Mouse (Mus musculus): ENCODE results near the gene Prkd1. TPM values are rescaled to one million over a fixed set of nuclear protein-coding genes. Genes with fewer than 3 reads are reported as not detected.
"Not testable (repeated sequence)": the region's sequence is repeated elsewhere in the genome, so short reads cannot be mapped to it uniquely, and the experiment has no call there.

Gene Prkd1
- polyA plus RNA-seq, 1 experiment, result 0.28 TPM

DNA sequence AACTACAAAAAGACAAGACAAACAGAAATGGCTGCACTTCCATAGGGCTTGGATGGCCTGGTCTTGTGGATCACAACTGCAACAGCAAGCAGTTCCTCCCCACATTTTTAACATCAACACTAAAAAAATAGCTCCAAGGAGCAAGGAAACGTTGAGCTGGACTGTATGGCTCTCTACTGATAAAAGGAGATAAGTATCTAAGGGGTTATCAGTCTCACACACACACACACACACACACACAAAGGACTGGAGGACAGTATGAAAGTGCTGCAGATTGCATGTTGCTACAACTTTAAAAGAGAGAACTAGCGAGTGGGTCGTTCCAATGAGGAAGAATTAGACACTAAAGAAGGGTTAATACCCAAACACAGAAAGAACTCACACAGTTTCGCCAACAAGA, 8.7 kb downstream of the Prkd1 start:
- TF ChIP-seq MYOG (IDR thresholded peaks at IDR 0.05; ENCODE audit: control insufficient read depth, extremely low read depth, insufficient read length) (no peak), USF1 (IDR thresholded peaks at IDR 0.05; ENCODE audit: low read depth) (no peak), MAX (IDR thresholded peaks at IDR 0.05) (no peak), MYOD1 (IDR thresholded peaks at IDR 0.05; ENCODE audit: control insufficient read depth, insufficient read length, low read depth) (no peak), CEBPB (IDR thresholded peaks at IDR 0.05; ENCODE audit: low read depth) (no peak), CTCF (IDR thresholded peaks at IDR 0.05; ENCODE audit: control insufficient read depth, insufficient read depth, insufficient read length) (no peak), FOSL1 (IDR thresholded peaks at IDR 0.05; ENCODE audit: insufficient read depth, low read length, poor library complexity, severe bottlenecking) (no peak)
- H3K4me3 ChIP-seq (ENCODE audit: insufficient read depth, poor library complexity, severe bottlenecking), result no peak overlapping the region
- H3K27me3 ChIP-seq (ENCODE audit: control insufficient read depth, insufficient read depth, insufficient read length), result no peaks in the 10 kb centered on the region
- H3ac ChIP-seq (ENCODE audit: control insufficient read depth, insufficient read length, low read depth), result no peak overlapping the region
- no peaks in the 10 kb centered on the region for H3K79me3 ChIP-seq (ENCODE audit: low read depth)
- no peaks in the 10 kb centered on the region for H3K79me2 ChIP-seq (ENCODE audit: control insufficient read depth, insufficient read depth)
- H3K36me3 ChIP-seq (ENCODE audit: control insufficient read depth, insufficient read depth), result no peaks in the 10 kb centered on the region

DNA sequence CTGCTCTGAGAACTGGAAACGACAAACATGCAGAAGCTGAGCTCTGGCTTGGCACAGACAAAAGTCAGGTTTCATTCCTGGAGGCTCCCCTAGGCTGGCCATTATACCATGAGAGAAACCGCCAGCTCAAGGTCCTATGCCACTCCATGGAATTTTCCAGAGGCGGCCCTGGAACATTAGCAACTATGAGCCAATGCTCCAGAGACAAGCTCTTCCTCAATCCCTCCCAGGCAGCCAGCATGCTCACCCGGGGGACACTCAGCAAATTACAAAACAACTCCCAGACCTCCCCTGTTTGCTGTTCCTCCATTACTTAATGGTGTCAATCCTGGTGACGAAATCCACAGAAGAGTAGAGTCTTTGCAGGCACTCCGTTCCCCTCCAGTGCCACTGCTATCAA, 14.5 kb downstream of the Prkd1 start:
- H3K27me3 ChIP-seq (ENCODE audit: control insufficient read depth, insufficient read depth, insufficient read length), result no peaks in the 10 kb centered on the region
- H3K36me3 ChIP-seq (ENCODE audit: control insufficient read depth, insufficient read depth), result no peaks in the 10 kb centered on the region
- H3K79me2 ChIP-seq (ENCODE audit: control insufficient read depth, insufficient read depth), result no peaks in the 10 kb centered on the region
- TF ChIP-seq CTCF (IDR thresholded peaks at IDR 0.05; ENCODE audit: control insufficient read depth, insufficient read depth, insufficient read length) (no peak), MYOG (IDR thresholded peaks at IDR 0.05; ENCODE audit: control insufficient read depth, extremely low read depth, insufficient read length) (no peak), FOSL1 (IDR thresholded peaks at IDR 0.05; ENCODE audit: insufficient read depth, low read length, poor library complexity, severe bottlenecking) (no peak), CEBPB (IDR thresholded peaks at IDR 0.05; ENCODE audit: low read depth) (no peak), USF1 (IDR thresholded peaks at IDR 0.05; ENCODE audit: low read depth) (no peak), MYOD1 (IDR thresholded peaks at IDR 0.05; ENCODE audit: control insufficient read depth, insufficient read length, low read depth) (no peak), MAX (IDR thresholded peaks at IDR 0.05) (no peak)
- H3K79me3 ChIP-seq (ENCODE audit: low read depth), result no peaks in the 10 kb centered on the region
- H3ac ChIP-seq (ENCODE audit: control insufficient read depth, insufficient read length, low read depth), result no peak overlapping the region
- no peak overlapping the region for H3K4me3 ChIP-seq (ENCODE audit: insufficient read depth, poor library complexity, severe bottlenecking)

GRCm38 (mm10) chr12:50626100-50626499, 22.8 kb downstream of the Prkd1 start:
- H3K4me3 ChIP-seq (ENCODE audit: insufficient read depth, poor library complexity, severe bottlenecking); H3ac ChIP-seq (ENCODE audit: control insufficient read depth, insufficient read length, low read depth); H3K79me3 ChIP-seq (ENCODE audit: low read depth); H3K79me2 ChIP-seq (ENCODE audit: control insufficient read depth, insufficient read depth); H3K36me3 ChIP-seq (ENCODE audit: control insufficient read depth, insufficient read depth); H3K27me3 ChIP-seq (ENCODE audit: control insufficient read depth, insufficient read depth, insufficient read length): not testable (repeated sequence)

DNA sequence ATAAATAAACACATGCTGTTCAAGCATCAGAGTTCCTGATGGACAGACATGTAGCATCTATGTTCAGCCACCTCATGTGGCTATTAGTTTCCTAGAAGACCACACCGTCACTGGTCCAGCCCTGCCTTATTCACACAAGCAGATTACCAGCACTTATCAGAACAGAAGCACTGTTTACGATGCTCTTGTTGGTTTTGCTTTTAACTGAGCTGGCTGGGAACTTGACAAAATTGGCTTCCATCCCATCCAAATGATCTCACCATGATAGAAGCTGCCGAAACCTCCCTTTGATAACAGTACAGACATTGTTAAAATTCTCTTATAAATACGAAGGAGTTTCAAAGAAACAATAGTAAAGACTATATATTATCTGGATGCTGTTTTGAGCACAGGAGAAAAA, 24.7 kb downstream of the Prkd1 start:
- no peak for TF ChIP-seq MYOG (IDR thresholded peaks at IDR 0.05; ENCODE audit: control insufficient read depth, extremely low read depth, insufficient read length)
- TF ChIP-seq FOSL1 (IDR thresholded peaks at IDR 0.05; ENCODE audit: insufficient read depth, low read length, poor library complexity, severe bottlenecking), result no peak
- TF ChIP-seq USF1 (IDR thresholded peaks at IDR 0.05; ENCODE audit: low read depth), result no peak
- no peak for TF ChIP-seq CEBPB (IDR thresholded peaks at IDR 0.05; ENCODE audit: low read depth)
- TF ChIP-seq MAX (IDR thresholded peaks at IDR 0.05), result no peak
- no peak for TF ChIP-seq MYOD1 (IDR thresholded peaks at IDR 0.05; ENCODE audit: control insufficient read depth, insufficient read length, low read depth)
- TF ChIP-seq CTCF (IDR thresholded peaks at IDR 0.05; ENCODE audit: control insufficient read depth, insufficient read depth, insufficient read length), result no peak
- H3ac ChIP-seq (ENCODE audit: control insufficient read depth, insufficient read length, low read depth), result no peak overlapping the region
- H3K79me2 ChIP-seq (ENCODE audit: control insufficient read depth, insufficient read depth), result no peaks in the 10 kb centered on the region
- no peaks in the 10 kb centered on the region for H3K36me3 ChIP-seq (ENCODE audit: control insufficient read depth, insufficient read depth)
- H3K27me3 ChIP-seq (ENCODE audit: control insufficient read depth, insufficient read depth, insufficient read length), result no peaks in the 10 kb centered on the region
- no peak overlapping the region for H3K4me3 ChIP-seq (ENCODE audit: insufficient read depth, poor library complexity, severe bottlenecking)
- H3K79me3 ChIP-seq (ENCODE audit: low read depth), result no peaks in the 10 kb centered on the region

GRCm38 (mm10) chr12:50615852-50616251, 33.0 kb downstream of the Prkd1 start:
- no peaks in the 10 kb centered on the region for H3K36me3 ChIP-seq (ENCODE audit: control insufficient read depth, insufficient read depth)
- H3K4me3 ChIP-seq (ENCODE audit: insufficient read depth, poor library complexity, severe bottlenecking), result no peak overlapping the region
- H3K79me2 ChIP-seq (ENCODE audit: control insufficient read depth, insufficient read depth), result no peaks in the 10 kb centered on the region
- H3K79me3 ChIP-seq (ENCODE audit: low read depth), result no peaks in the 10 kb centered on the region
- no peak overlapping the region for H3ac ChIP-seq (ENCODE audit: control insufficient read depth, insufficient read length, low read depth)
- no peaks in the 10 kb centered on the region for H3K27me3 ChIP-seq (ENCODE audit: control insufficient read depth, insufficient read depth, insufficient read length)
- TF ChIP-seq CEBPB (IDR thresholded peaks at IDR 0.05; ENCODE audit: low read depth), result no peak
- no peak for TF ChIP-seq CTCF (IDR thresholded peaks at IDR 0.05; ENCODE audit: control insufficient read depth, insufficient read depth, insufficient read length)
- TF ChIP-seq MYOG (IDR thresholded peaks at IDR 0.05; ENCODE audit: control insufficient read depth, extremely low read depth, insufficient read length), result no peak
- no peak for TF ChIP-seq USF1 (IDR thresholded peaks at IDR 0.05; ENCODE audit: low read depth)
- TF ChIP-seq MAX (IDR thresholded peaks at IDR 0.05), result no peak
- TF ChIP-seq FOSL1 (IDR thresholded peaks at IDR 0.05; ENCODE audit: insufficient read depth, low read length, poor library complexity, severe bottlenecking), result no peak
- no peak for TF ChIP-seq MYOD1 (IDR thresholded peaks at IDR 0.05; ENCODE audit: control insufficient read depth, insufficient read length, low read depth)

DNA sequence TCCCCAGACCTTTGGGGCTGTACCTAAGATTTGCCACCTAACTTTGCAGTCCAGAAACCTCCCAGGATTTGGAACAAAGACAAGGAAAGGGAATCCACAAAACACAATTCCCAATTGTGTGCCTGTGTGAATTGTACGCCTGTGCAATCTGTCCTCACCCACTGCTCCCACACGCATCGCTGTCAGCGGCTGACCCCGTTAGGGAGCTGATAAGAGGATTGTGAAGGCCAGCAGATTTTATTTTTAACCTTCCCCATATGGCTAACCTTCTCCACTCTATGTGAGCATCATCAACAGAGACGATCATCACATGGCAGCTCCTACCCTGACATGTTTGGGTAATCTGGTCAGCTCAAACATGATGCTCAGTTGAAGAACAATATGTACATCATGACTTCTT, 34.6 kb downstream of the Prkd1 start:
- H3K79me3 ChIP-seq (ENCODE audit: low read depth), result no peaks in the 10 kb centered on the region
- H3K36me3 ChIP-seq (ENCODE audit: control insufficient read depth, insufficient read depth), result no peaks in the 10 kb centered on the region
- H3K79me2 ChIP-seq (ENCODE audit: control insufficient read depth, insufficient read depth), result no peaks in the 10 kb centered on the region
- TF ChIP-seq MYOG (IDR thresholded peaks at IDR 0.05; ENCODE audit: control insufficient read depth, extremely low read depth, insufficient read length), result no peak
- no peak for TF ChIP-seq USF1 (IDR thresholded peaks at IDR 0.05; ENCODE audit: low read depth)
- TF ChIP-seq FOSL1 (IDR thresholded peaks at IDR 0.05; ENCODE audit: insufficient read depth, low read length, poor library complexity, severe bottlenecking), result no peak
- TF ChIP-seq MAX (IDR thresholded peaks at IDR 0.05), result no peak
- TF ChIP-seq CEBPB (IDR thresholded peaks at IDR 0.05; ENCODE audit: low read depth), result no peak
- TF ChIP-seq CTCF (IDR thresholded peaks at IDR 0.05; ENCODE audit: control insufficient read depth, insufficient read depth, insufficient read length), result no peak
- TF ChIP-seq MYOD1 (IDR thresholded peaks at IDR 0.05; ENCODE audit: control insufficient read depth, insufficient read length, low read depth), result no peak
- no peak overlapping the region for H3K4me3 ChIP-seq (ENCODE audit: insufficient read depth, poor library complexity, severe bottlenecking)
- no peaks in the 10 kb centered on the region for H3K27me3 ChIP-seq (ENCODE audit: control insufficient read depth, insufficient read depth, insufficient read length)
- H3ac ChIP-seq (ENCODE audit: control insufficient read depth, insufficient read length, low read depth), result no peak overlapping the region
